Mouse (Mus musculus): Measurements from ENCODE around the gene Ptf1a.

- TF ChIP-seq CTCF (IDR thresholded peaks at IDR 0.05) (no peak), POLR2A (IDR thresholded peaks at IDR 0.05; ENCODE audit: insufficient read depth, low read depth, low read length) (no peak), EP300 (IDR thresholded peaks at IDR 0.05; ENCODE audit: insufficient read depth, low read depth, low read length) (no peak)
Measured at GRCm38 (mm10) chr2:19461940-19462339, 16.5 kb downstream of the Ptf1a start.

All from heart, adult 2 months (tissue).